Mouse (Mus musculus) embryonic fibroblast, embryonic 13.5 days (primary cell): ENCODE data around the gene Syncrip.

Experiments used
- CTCF ChIP-seq: IDR thresholded peaks from 2 replicates; pipeline ENCODE4 v1.5.1; 2011; ENCODE audit warnings: mild to moderate bottlenecking, control low read depth, low read length, moderate library complexity, borderline replicate concordance; ENCODE audit not compliant: insufficient read depth
- POLR2A ChIP-seq: IDR thresholded peaks from 2 replicates; pipeline ENCODE4 v1.6.1; 2011; ENCODE audit warnings: low read depth, mild to moderate bottlenecking, control low read depth, low read length, moderate library complexity

- TF ChIP-seq POLR2A (peak; percentile 36), CTCF (no peak)
Observed at GRCm38 (mm10) chr9:88482829-88483396, 539 bp upstream of the Syncrip start.
